Mouse (Mus musculus) midbrain, embryonic 11.5 days (tissue): ENCODE results near the gene Dpp4. TPM values are rescaled to one million over a fixed set of nuclear protein-coding genes. Genes with fewer than 3 reads are reported as not detected.

Experiments
- ATAC-seq: fragments of 200-750 bp; cut with Nextera tagmentation; 2 replicates; pipeline ENCODE4 v1.8.0; 2017; ENCODE audit warnings: moderate TSS enrichment, moderate library complexity; ENCODE audit not compliant: low FRiP score
- DNase-seq: peaks from one replicate; pipeline ENCODE4 v3.0.0; 2015; ENCODE audit warnings: low spot score; ENCODE audit errors: missing footprints
- H3K27ac ChIP-seq: fragments of 300-500 bp; sonication (generic); 2 replicates; pipeline ENCODE4 v1.5.1; 2014; ENCODE audit warnings: low read depth, low read length
- H3K27me3 ChIP-seq: fragments of 300-500 bp; sonication (generic); 2 replicates; pipeline ENCODE4 v1.6.1; 2014; ENCODE audit warnings: mild to moderate bottlenecking, low read length, moderate library complexity, mixed read lengths; ENCODE audit not compliant: control insufficient read depth, insufficient read depth
- H3K36me3 ChIP-seq: fragments of 300-500 bp; sonication (generic); 2 replicates; pipeline ENCODE4 v1.6.1; 2014; ENCODE audit warnings: mild to moderate bottlenecking, low read length, moderate library complexity, mixed read lengths; ENCODE audit not compliant: control insufficient read depth, insufficient read depth
- H3K4me1 ChIP-seq: fragments of 300-500 bp; sonication (generic); 2 replicates; pipeline ENCODE4 v1.6.1; 2014; ENCODE audit warnings: low read length; ENCODE audit not compliant: control insufficient read depth, insufficient read depth
- H3K4me2 ChIP-seq: fragments of 300-500 bp; sonication (generic); 2 replicates; pipeline ENCODE4 v1.6.1; 2014; ENCODE audit warnings: mild to moderate bottlenecking, moderate library complexity
- H3K4me3 ChIP-seq: fragments of 300-500 bp; sonication (generic); 2 replicates; pipeline ENCODE4 v1.5.1; 2014; ENCODE audit warnings: low read depth, low read length
- H3K9ac ChIP-seq: fragments of 300-500 bp; sonication (generic); 2 replicates; pipeline ENCODE4 v1.6.1; 2014; ENCODE audit warnings: low read length
- H3K9me3 ChIP-seq: fragments of 300-500 bp; sonication (generic); 2 replicates; pipeline ENCODE4 v1.6.1; 2016; ENCODE audit warnings: low read length; ENCODE audit not compliant: control insufficient read depth
- WGBS: fragments of 180-500 bp; shearing (Covaris S2); extraction: QIAGEN DNeasy Blood & Tissue Kit; methylation state at CpG from one replicate; pipeline ENCODE4 v1.1.7; 2014; 5-methylcytosine and 5-hydroxymethylcytosine counted together
- polyA plus RNA-seq: library from polyadenylated mRNA; unstranded; fragments of >200 nt; fragmentation: Nextera tagmentation; extraction: Ambion mirVana; gene quantifications from 2 replicates; pipeline ENCODE4 v1.2.1, GENCODE M21; 2014

Dpp4 gene
- polyA plus RNA-seq, 1 experiment from 2014 or later, result 1.2 TPM

DNA sequence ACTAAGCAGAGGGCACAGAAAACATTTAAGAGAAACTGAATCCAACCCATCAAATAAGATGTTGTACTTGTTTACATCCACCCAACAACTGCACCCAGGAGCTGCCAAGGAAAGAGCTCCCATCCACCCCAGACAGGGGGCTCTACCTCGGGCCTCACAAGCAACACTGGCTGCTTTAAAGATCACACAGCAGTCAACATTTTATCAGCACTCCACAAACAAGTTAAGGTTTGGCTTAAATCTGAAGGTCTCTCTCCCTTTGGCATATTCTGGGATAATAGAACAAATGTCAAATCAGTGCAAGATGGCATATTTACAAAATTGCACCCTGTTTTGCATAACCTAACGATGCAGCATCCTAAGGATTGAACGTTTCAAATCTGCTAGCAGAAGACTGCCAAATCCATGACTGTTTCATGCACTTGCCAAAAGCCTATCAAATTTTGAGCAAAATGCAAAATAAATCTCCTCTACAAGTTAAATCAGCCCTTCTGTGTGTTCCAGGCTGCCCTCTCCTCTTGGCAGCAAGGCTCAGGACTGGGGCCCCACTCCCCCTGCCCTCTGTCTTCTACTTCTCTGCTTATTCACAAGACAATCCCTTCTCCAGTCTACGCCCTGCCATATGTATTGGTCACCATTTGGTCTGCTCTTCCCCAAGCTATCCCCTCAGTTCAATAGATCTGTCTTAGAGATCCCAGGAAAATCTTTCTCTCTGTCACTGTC is 72.6 kb downstream of the Dpp4 start:
- Histone ChIP-seq H3K27ac (no peak overlapping the region), H3K4me3 (no peak overlapping the region), H3K27me3 (no peaks in the 10 kb centered on the region), H3K9me3 (no peaks in the 10 kb centered on the region), H3K36me3 (no peaks in the 10 kb centered on the region), H3K9ac (no peak overlapping the region), H3K4me1 (peaks cover 4% of the 10 kb centered on the region; the same call in 1 of the 2 replicates), H3K4me2 (no peak overlapping the region)
- 83% methylated on average over 4 of the region's 4 CpGs for WGBS
- ATAC-seq (no peak), DNase-seq (no peak)

DNA sequence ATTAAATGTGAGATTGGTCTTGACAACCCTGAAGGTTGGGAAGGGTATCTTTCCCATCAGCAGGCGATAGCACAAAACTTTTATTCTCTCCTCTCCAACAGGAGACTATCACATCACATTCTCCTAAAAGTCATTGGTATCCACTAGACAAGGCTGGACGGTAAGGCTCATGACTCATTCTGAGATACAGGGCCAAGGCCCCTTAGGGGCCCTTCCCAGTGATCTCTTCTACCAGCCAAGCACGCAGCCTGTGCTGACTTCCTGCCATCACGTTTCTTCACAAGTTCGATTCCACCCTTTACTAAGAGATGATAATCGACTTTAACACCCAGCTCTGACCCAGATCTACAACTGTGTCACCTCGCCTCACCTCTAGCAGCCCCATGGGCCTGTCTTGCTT is 74.9 kb downstream of the Dpp4 start:
- no peak for ATAC-seq
- Histone ChIP-seq H3K27ac (no peak overlapping the region), H3K4me1 (peaks cover 4% of the 10 kb centered on the region; the same call in 1 of the 2 replicates), H3K27me3 (no peaks in the 10 kb centered on the region), H3K4me2 (no peak overlapping the region), H3K36me3 (no peaks in the 10 kb centered on the region), H3K9me3 (no peaks in the 10 kb centered on the region), H3K9ac (no peak overlapping the region), H3K4me3 (no peak overlapping the region)
- WGBS, result 89% methylated on average over 7 of the region's 7 CpGs
- no peak for DNase-seq

DNA sequence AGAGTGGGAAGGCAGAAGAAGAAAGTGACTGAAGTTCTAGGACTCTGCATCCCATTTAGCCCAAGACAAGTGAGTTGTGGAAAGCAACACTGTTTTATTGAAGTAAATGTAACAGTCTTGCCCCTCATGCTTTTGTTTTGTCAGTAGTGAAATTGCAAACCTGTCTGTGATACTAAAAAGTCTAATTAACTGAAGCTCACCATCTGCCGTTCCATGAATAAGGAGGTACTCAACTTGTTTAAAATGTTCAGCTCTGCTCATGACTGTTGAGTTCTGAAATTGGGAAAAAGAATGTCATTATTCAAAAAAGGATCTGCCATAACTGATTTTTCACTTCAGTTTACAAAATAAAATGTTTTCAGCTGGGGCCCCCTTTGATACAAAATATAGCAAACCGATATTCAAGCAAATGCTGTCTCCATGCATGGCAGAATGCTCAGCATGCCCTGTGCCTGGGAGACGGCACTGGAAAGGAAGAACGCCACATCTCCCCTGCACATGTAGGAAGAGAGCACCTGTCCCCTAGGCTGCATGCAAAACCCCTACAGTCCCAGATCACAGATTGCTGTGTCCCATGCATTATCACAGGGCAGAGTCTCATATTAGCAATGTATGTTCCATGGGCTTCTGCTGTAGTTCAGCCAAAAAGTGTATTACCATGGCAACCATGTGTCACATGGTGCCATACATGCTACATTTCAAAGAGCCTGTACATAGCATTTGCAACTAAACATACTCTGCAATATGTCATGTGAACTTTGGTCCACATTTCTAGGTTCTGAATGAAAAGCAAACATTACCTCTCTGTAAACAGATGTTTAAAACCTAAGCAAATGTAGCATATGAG is 77.4 kb downstream of the Dpp4 start:
- Histone ChIP-seq H3K4me3 (no peak overlapping the region), H3K9ac (no peak overlapping the region), H3K9me3 (no peaks in the 10 kb centered on the region), H3K4me1 (no peaks in the 10 kb centered on the region), H3K27me3 (no peaks in the 10 kb centered on the region), H3K4me2 (no peak overlapping the region), H3K27ac (no peak overlapping the region), H3K36me3 (no peaks in the 10 kb centered on the region)
- DNase-seq, result no peak
- 90% methylated on average over 4 of the region's 4 CpGs for WGBS
- no peak for ATAC-seq

DNA sequence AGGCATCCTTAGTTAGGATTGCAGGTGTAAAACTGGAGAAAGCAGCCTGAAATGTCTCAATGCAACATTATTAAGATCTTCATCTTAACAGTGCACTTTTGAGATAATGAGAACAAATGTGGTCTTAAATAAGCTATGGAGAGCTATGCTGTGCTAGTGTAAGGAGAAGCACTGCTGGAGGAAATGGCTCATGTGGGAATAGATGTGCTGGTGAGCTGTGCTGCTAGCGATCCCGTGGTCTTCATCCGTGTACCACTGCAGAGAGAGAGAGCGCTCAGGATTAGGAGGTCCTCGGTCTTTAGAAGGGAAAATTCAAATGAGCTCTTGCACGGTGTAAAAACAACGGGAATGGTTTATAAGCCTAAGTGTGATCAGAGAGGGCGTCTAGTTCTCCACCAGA is 79.6 kb downstream of the Dpp4 start:
- H3K4me2 ChIP-seq, result no peak overlapping the region
- no peaks in the 10 kb centered on the region for H3K4me1 ChIP-seq
- ATAC-seq, result no peak
- no peaks in the 10 kb centered on the region for H3K27me3 ChIP-seq
- H3K9me3 ChIP-seq, result no peaks in the 10 kb centered on the region
- H3K4me3 ChIP-seq, result no peak overlapping the region
- no peak overlapping the region for H3K27ac ChIP-seq
- H3K36me3 ChIP-seq, result no peaks in the 10 kb centered on the region
- no peak for DNase-seq
- WGBS, result 68% methylated on average over 8 of the region's 8 CpGs
- H3K9ac ChIP-seq, result no peak overlapping the region

DNA sequence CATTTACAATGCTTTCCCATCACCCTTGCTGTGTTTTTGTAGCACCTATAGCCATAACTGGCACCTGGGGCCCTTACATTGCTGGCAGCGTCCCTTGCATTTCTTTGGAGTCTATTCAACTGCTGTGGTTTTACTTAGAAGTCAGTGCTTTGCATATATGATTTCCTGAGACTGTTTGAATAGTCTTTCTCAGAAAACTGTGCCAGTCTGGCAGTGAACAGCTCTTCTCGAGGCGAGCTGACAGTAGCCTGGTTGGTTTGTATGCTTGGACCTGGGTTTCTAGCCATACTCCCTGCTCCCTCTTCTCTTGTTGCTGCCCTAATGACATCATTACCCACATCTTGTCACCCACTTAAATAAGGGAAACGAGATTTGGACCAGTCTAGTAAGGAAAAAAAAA is 80.1 kb downstream of the Dpp4 start:
- H3K9me3 ChIP-seq, result no peaks in the 10 kb centered on the region
- H3K27ac ChIP-seq, result no peak overlapping the region
- ATAC-seq (no peak), DNase-seq (no peak)
- no peaks in the 10 kb centered on the region for H3K4me1 ChIP-seq
- no peak overlapping the region for H3K9ac ChIP-seq
- no peaks in the 10 kb centered on the region for H3K27me3 ChIP-seq
- WGBS, result 70% methylated on average over 4 of the region's 4 CpGs
- H3K4me2 ChIP-seq, result no peak overlapping the region
- H3K4me3 ChIP-seq, result no peak overlapping the region
- H3K36me3 ChIP-seq, result no peaks in the 10 kb centered on the region

DNA sequence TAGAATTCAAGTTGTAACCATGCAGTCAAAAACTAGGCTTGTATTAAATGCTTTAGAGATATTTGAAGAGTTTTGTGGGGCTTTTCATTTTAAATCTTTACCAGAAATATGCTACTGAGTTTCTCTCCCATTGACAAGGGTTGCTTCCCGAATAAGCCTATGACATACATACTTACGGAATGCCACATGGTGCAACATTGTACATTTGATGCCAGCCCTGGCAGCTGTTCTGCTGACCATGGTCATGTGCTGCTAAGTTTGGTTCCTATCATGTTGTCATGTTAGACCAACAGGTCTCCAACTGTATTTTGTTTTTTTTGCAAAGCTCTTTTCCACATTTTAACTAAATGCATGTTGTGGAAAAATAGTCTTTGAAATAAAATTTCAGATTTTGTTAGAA is 86.6 kb downstream of the Dpp4 start:
- no peak for ATAC-seq
- Histone ChIP-seq H3K9ac (no peak overlapping the region), H3K4me3 (no peak overlapping the region), H3K36me3 (no peaks in the 10 kb centered on the region), H3K4me1 (no peaks in the 10 kb centered on the region), H3K27ac (no peak overlapping the region), H3K4me2 (no peak overlapping the region), H3K9me3 (no peaks in the 10 kb centered on the region), H3K27me3 (no peaks in the 10 kb centered on the region)
- 91% methylated on average over 2 of the region's 2 CpGs for WGBS
- DNase-seq, result no peak

DNA sequence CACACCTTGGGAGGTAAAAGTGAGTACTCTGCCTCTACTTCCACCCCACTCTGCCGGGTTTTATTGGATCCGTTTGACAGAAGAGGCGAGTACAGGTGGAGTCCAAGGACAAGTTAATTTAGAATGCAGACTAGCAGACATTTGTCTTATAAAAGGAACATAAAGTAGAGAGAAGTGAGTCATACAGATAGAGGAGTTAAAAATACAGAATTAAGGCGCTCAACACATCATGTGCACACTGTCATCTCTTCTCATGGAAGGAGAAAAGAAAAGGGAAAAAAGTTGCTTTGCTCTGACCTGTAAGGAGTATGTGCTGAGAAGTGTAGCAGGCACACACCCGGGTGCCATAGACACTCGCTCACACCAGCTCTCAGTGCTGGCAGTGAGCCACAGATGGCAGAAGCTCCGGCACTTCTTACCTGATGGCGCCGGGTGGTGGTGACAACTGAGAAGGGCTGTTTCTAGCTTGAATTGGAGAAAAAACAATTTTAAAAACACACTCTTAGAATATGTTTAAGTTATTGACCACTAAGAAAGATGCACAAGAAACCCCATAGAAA is 88.9 kb downstream of the Dpp4 start:
- 90% methylated on average over 9 of the region's 9 CpGs for WGBS
- no peak overlapping the region for H3K4me2 ChIP-seq
- H3K4me1 ChIP-seq, result no peaks in the 10 kb centered on the region
- H3K27ac ChIP-seq, result no peak overlapping the region
- no peak overlapping the region for H3K9ac ChIP-seq
- no peak overlapping the region for H3K4me3 ChIP-seq
- no peaks in the 10 kb centered on the region for H3K9me3 ChIP-seq
- ATAC-seq, result no peak
- no peaks in the 10 kb centered on the region for H3K27me3 ChIP-seq
- no peaks in the 10 kb centered on the region for H3K36me3 ChIP-seq
- DNase-seq, result no peak

DNA sequence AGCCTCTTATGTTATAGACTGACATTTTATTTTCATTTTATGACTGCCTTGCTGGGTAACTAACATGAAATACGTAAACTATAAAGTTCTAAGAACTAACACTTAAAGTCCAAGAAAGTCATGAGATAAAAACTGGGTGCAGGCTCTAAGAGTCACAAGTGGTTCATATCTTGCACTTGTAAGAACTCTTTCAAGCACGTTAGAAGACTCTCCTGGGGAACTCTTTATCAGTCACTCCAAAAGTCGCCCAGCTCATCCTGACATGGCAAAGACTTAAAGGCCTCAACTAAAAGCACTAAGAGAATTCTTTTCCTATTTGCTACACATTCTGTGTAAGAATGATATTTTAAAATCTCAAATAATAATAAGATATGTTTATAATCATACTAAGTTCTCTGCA is 92.5 kb downstream of the Dpp4 start:
- ATAC-seq (no peak), DNase-seq (no peak)
- Histone ChIP-seq H3K27me3 (no peaks in the 10 kb centered on the region), H3K4me3 (no peak overlapping the region), H3K27ac (no peak overlapping the region), H3K36me3 (no peaks in the 10 kb centered on the region), H3K4me2 (no peak overlapping the region), H3K9ac (no peak overlapping the region), H3K4me1 (no peaks in the 10 kb centered on the region), H3K9me3 (no peaks in the 10 kb centered on the region)
- 80% methylated on average over 3 of the region's 3 CpGs for WGBS

DNA sequence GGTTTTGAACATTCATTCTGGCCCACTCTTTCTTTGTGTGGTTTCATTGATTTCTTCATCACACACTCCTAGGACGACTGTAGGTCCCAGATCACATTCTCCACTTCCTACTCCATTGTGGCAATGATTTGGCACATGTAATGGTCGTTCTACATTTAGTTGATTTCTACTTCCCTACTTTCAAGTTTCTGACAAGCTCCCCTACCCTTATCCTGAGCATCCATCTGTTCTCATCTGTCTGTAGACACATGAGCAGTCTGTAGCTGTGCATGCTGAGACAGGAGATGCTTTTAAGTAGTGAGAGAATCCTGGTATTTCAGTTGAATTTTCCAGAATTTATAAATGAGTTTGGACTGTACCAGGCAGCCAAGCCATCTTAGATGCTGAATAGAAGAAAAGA is 95.1 kb downstream of the Dpp4 start:
- Histone ChIP-seq H3K9me3 (no peaks in the 10 kb centered on the region), H3K36me3 (no peaks in the 10 kb centered on the region), H3K9ac (no peak overlapping the region), H3K27ac (no peak overlapping the region), H3K4me1 (no peaks in the 10 kb centered on the region), H3K27me3 (no peaks in the 10 kb centered on the region), H3K4me3 (no peak overlapping the region), H3K4me2 (no peak overlapping the region)
- 65% methylated on average over 2 of the region's 2 CpGs for WGBS
- DNase-seq (no peak), ATAC-seq (no peak)
